Mouse (Mus musculus) thymus, adult 18-20 months (tissue): ENCODE data around the gene Scyl2.

ENCODE experiments used
- DNase-seq, 2 experiments: peaks; one replicate each; pipeline ENCODE4 v3.0.0; 2022; ENCODE audit warnings: mixed read lengths in 2 of 2

Scyl2 gene

DNA sequence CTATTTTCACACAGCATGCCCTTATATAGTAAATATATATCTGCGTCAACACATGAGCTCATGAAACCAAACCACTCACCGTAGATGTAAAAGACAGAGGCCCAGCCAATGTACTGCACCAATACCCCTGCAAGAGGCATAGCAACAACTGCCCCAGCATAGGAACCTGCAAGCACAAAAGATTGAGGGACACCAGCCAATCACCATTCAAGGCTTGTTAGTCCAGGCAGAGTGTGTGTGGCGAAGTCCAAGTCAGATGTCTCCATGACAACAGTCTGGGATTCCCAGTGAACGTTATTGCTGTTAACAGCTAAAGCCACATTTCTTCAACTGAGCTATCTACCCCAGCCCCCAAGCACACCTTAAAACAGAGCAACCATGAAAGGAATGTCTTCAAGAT is 93.3 kb downstream of the Scyl2 start:
- no peak for DNase-seq

GRCm38 (mm10) chr10:89589877-89590276 is 96.2 kb downstream of the Scyl2 start:
- no peak for DNase-seq
